ENCODE assay signal across 8 mouse cellular contexts in genomic region chr6:3191695-3192423, GRCm38 (mm10).
DNase-seq lines count a peak whose midpoint lies in the region; ATAC-seq and TF ChIP-seq lines count a peak whose summit lies in the region.
"Not testable (repeated sequence)": the region's sequence is repeated elsewhere in the genome, so short reads cannot be mapped to it uniquely, and the experiment has no call there.

No protein-coding gene starts in this region.

- H3K36me3 ChIP-seq in embryonic facial prominence, embryonic 12.5 days; heart, embryonic 16.5 days (ENCODE audit: control insufficient read depth, insufficient read depth); kidney, embryonic 16.5 days (ENCODE audit: insufficient read depth, low read length); lung, embryonic 15.5 days; neural tube, embryonic 11.5 days (ENCODE audit: control insufficient read depth, insufficient read depth, low read length); stomach, postnatal 0 days (ENCODE audit: control insufficient read depth, insufficient read depth, low read length): not testable (repeated sequence)

- not testable (repeated sequence) for H3K4me1 ChIP-seq in embryonic facial prominence, embryonic 12.5 days; heart, embryonic 16.5 days (ENCODE audit: control insufficient read depth, insufficient read depth, low read length); kidney, embryonic 16.5 days (ENCODE audit: insufficient read depth, low read length); lung, embryonic 15.5 days; neural tube, embryonic 11.5 days (ENCODE audit: control insufficient read depth, insufficient read depth, low read length); stomach, postnatal 0 days (replicated peaks; ENCODE audit: control insufficient read depth, insufficient read depth)

- H3K4me2 ChIP-seq in embryonic facial prominence, embryonic 12.5 days (replicated peaks); heart, embryonic 16.5 days (ENCODE audit: low read depth, low read length); kidney, embryonic 16.5 days (replicated peaks; ENCODE audit: low read depth, low read length); lung, embryonic 15.5 days; neural tube, embryonic 11.5 days (ENCODE audit: low read depth); stomach, postnatal 0 days (replicated peaks; ENCODE audit: low read depth): not testable (repeated sequence)

- TF ChIP-seq CTCF in stomach, postnatal 0 days (IDR thresholded peaks at IDR 0.05; ENCODE audit: low read depth), result not testable (repeated sequence)

- ATAC-seq in embryonic facial prominence, embryonic 12.5 days (ENCODE audit: insufficient number of reproducible peaks, insufficient read depth, low FRiP score, low TSS enrichment), result peak; percentile 60; the same call in 1 of the 2 replicates
- peak; percentile 40; the same call in 1 of the 2 replicates for ATAC-seq in granulocyte monocyte progenitor cell, adult 5-6 weeks (replicated peaks; ENCODE audit: poor library complexity, severe bottlenecking)
- ATAC-seq in heart, embryonic 16.5 days (replicated peaks; ENCODE audit: extremely low read depth, insufficient read depth, low FRiP score), result 0 out of 2 replicates have a peak, but pooled peaks have one; percentile 41
- ATAC-seq in kidney, embryonic 16.5 days (ENCODE audit: low FRiP score, low TSS enrichment), result peak; percentile 78
- ATAC-seq in lung, embryonic 15.5 days (ENCODE audit: borderline replicate concordance, extremely low read depth, low FRiP score, low TSS enrichment), result peak; percentile 81; the same call in 1 of the 2 replicates
- ATAC-seq in neural tube, embryonic 11.5 days (ENCODE audit: insufficient read depth, low FRiP score, low TSS enrichment), result peak; percentile 50; the same call in 1 of the 2 replicates
- peak; percentile 64; the same call in 1 of the 2 replicates for ATAC-seq in stomach, postnatal 0 days (ENCODE audit: low FRiP score, low TSS enrichment)

- not testable (repeated sequence) for H3K9ac ChIP-seq in embryonic facial prominence, embryonic 12.5 days; heart, embryonic 16.5 days (ENCODE audit: low read length); kidney, embryonic 16.5 days (replicated peaks; ENCODE audit: low read length); lung, embryonic 15.5 days; neural tube, embryonic 11.5 days (ENCODE audit: low read length); stomach, postnatal 0 days (ENCODE audit: low read length)

- 86% methylated on average over 6 of the region's 6 CpGs for WGBS in embryonic facial prominence, embryonic 12.5 days
- 81% methylated on average over 5 of the region's 6 CpGs for WGBS in heart, embryonic 16.5 days
- 83% methylated on average over 5 of the region's 6 CpGs for WGBS in kidney, embryonic 16.5 days
- 86% methylated on average over 6 of the region's 6 CpGs for WGBS in lung, embryonic 15.5 days
- WGBS in neural tube, embryonic 11.5 days, result 82% methylated on average over 5 of the region's 6 CpGs
- 86% methylated on average over 5 of the region's 6 CpGs for WGBS in stomach, postnatal 0 days

- not testable (repeated sequence) for H3K9me3 ChIP-seq in embryonic facial prominence, embryonic 12.5 days; heart, embryonic 16.5 days (replicated peaks; ENCODE audit: control insufficient read depth, low read length); kidney, embryonic 16.5 days (ENCODE audit: low read length); lung, embryonic 15.5 days; neural tube, embryonic 11.5 days (ENCODE audit: control insufficient read depth, low read length); stomach, postnatal 0 days (ENCODE audit: control insufficient read depth, low read length)

- not testable (repeated sequence) for H3K4me3 ChIP-seq in embryonic facial prominence, embryonic 12.5 days; heart, embryonic 16.5 days (ENCODE audit: low read length); kidney, embryonic 16.5 days (ENCODE audit: low read length); lung, embryonic 15.5 days; neural tube, embryonic 11.5 days (ENCODE audit: low read depth, low read length); stomach, postnatal 0 days (ENCODE audit: low read depth, low read length)

- TF ChIP-seq EP300 in stomach, postnatal 0 days (optimal IDR thresholded peaks at IDR 0.05), result not testable (repeated sequence)

- not testable (repeated sequence) for H3K27ac ChIP-seq in embryonic facial prominence, embryonic 12.5 days; heart, embryonic 16.5 days (ENCODE audit: low read length); kidney, embryonic 16.5 days (ENCODE audit: low read length); lung, embryonic 15.5 days; neural tube, embryonic 11.5 days (ENCODE audit: low read depth, low read length); stomach, postnatal 0 days (replicated peaks)

- DNase-seq in ES-CJ7 (ENCODE audit: low read depth, low spot score), result peak; percentile 20
- not testable (repeated sequence) for DNase-seq in neural tube, embryonic 11.5 days (ENCODE audit: low spot score); stomach, postnatal 0 days (ENCODE audit: low spot score)

- H3K27me3 ChIP-seq in embryonic facial prominence, embryonic 12.5 days; heart, embryonic 16.5 days (ENCODE audit: control insufficient read depth, insufficient read depth, low read length); kidney, embryonic 16.5 days (ENCODE audit: insufficient read depth, low read length); lung, embryonic 15.5 days; neural tube, embryonic 11.5 days (ENCODE audit: control insufficient read depth, insufficient read depth, low read length); stomach, postnatal 0 days (ENCODE audit: control insufficient read depth, insufficient read depth, low read length): not testable (repeated sequence)
